Mouse (Mus musculus): ENCODE results near the gene Celf2. TPM values are rescaled to one million over a fixed set of nuclear protein-coding genes. Genes with fewer than 3 reads are reported as not detected.

The Celf2 gene
- polyA plus RNA-seq, 1 experiment from 2014 or later = 16.5 TPM

DNA sequence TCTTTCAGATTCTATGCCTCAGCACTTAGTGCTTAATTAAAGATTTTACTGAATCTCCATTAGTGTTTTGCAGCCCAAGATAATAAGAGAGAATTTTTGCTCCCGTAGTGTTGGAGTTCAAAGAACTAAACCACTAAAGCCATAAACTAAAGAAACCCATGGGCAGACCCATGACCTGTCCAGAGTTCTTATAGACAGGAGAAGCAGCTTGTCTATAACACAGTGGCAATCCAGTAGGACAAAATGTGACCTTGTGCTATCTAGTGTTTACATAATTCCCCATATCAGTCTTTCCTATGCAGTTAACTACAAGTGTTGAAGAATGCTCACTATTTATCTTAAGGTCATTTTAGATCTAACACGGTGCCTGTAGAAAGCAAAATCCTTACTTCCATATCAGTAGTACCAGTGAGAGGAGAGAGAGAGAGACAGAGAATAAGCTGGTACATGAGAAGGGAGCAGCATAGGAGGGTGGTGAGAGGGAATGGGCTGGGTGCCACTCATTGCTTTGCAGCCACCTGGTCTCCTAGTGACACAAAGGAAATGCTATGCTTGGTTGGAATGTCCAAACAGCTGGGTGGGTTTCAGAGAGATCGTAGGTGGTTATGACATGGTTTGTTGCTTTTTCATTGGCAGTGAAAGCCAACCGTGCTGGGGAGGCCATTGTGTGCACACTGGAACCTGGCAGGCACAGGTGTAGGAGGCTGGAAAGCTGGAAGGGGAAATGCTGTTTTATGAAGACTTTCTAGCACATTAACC, 162.5 kb downstream of the Celf2 start:
- Histone ChIP-seq H3K9ac (replicated peaks; ENCODE audit: low read length) (no peak overlapping the region), H3K27ac (ENCODE audit: low read length) (no peak overlapping the region), H3K4me2 (replicated peaks; ENCODE audit: low read depth, low read length) (no peak overlapping the region), H3K9me3 (ENCODE audit: low read length) (no peaks in the 10 kb centered on the region), H3K27me3 (ENCODE audit: insufficient read depth, low read length) (no peaks in the 10 kb centered on the region), H3K36me3 (ENCODE audit: insufficient read depth, low read length) (no peaks in the 10 kb centered on the region), H3K4me3 (ENCODE audit: low read length) (no peak overlapping the region), H3K4me1 (ENCODE audit: insufficient read depth, low read length) (no peaks in the 10 kb centered on the region)
- no peak for ATAC-seq (ENCODE audit: low FRiP score, low TSS enrichment)
- 52% methylated on average over 4 of the region's 4 CpGs for WGBS

- H3K9ac ChIP-seq (replicated peaks; ENCODE audit: low read length) = no peak overlapping the region
- no peak overlapping the region for H3K4me2 ChIP-seq (replicated peaks; ENCODE audit: low read depth, low read length)
- no peak overlapping the region for H3K27ac ChIP-seq (ENCODE audit: low read length)
- no peak for ATAC-seq (ENCODE audit: low FRiP score, low TSS enrichment)
- no peak overlapping the region for H3K4me3 ChIP-seq (ENCODE audit: low read length)
- no peaks in the 10 kb centered on the region for H3K9me3 ChIP-seq (ENCODE audit: low read length)
- no peaks in the 10 kb centered on the region for H3K4me1 ChIP-seq (ENCODE audit: insufficient read depth, low read length)
- 84% methylated on average over 2 of the region's 2 CpGs for WGBS
- no peaks in the 10 kb centered on the region for H3K27me3 ChIP-seq (ENCODE audit: insufficient read depth, low read length)
- no peaks in the 10 kb centered on the region for H3K36me3 ChIP-seq (ENCODE audit: insufficient read depth, low read length)
Measured at GRCm38 (mm10) chr2:7344951-7345350, 164.4 kb downstream of the Celf2 start.

DNA sequence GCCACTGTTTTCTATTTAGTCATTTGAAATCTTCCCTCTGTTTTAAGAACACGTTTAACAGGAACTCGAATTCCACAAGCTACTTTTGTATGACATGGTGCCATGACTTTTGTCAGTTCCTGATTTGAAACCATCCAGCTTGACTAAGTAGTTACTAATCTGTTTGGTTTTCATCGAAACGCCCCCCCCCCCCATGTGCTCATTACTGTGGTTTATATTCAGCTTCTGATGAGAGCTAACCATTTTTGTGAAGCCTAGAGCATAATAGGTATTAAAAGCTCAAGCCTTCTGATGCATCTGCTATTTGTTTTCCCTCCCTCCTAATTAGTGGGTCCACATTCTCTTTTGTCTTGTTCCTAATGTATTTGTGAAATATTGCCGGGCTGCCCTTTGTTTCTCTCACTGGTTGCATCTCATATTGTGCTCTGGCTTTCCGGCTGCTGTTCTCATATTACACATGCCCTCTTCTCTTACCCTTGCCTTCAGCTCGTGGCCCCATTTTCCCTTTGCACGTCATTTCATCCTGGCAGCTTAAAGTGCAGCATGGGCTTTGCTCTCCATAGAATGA, 166.4 kb downstream of the Celf2 start:
- no peak overlapping the region for H3K4me2 ChIP-seq (replicated peaks; ENCODE audit: low read depth, low read length)
- H3K27ac ChIP-seq (ENCODE audit: low read length) = no peak overlapping the region
- 49% methylated on average over 8 of the region's 8 CpGs for WGBS
- H3K9me3 ChIP-seq (ENCODE audit: low read length) = no peaks in the 10 kb centered on the region
- ATAC-seq (ENCODE audit: low FRiP score, low TSS enrichment) = no peak
- H3K4me3 ChIP-seq (ENCODE audit: low read length) = no peak overlapping the region
- H3K27me3 ChIP-seq (ENCODE audit: insufficient read depth, low read length) = no peaks in the 10 kb centered on the region
- no peaks in the 10 kb centered on the region for H3K36me3 ChIP-seq (ENCODE audit: insufficient read depth, low read length)
- no peaks in the 10 kb centered on the region for H3K4me1 ChIP-seq (ENCODE audit: insufficient read depth, low read length)
- no peak overlapping the region for H3K9ac ChIP-seq (replicated peaks; ENCODE audit: low read length)

GRCm38 (mm10) chr2:7334846-7335245, 174.5 kb downstream of the Celf2 start:
- Histone ChIP-seq H3K36me3 (ENCODE audit: insufficient read depth, low read length) (no peaks in the 10 kb centered on the region), H3K27me3 (ENCODE audit: insufficient read depth, low read length) (no peaks in the 10 kb centered on the region), H3K4me1 (ENCODE audit: insufficient read depth, low read length) (no peaks in the 10 kb centered on the region), H3K4me3 (ENCODE audit: low read length) (no peak overlapping the region), H3K9me3 (ENCODE audit: low read length) (no peaks in the 10 kb centered on the region), H3K9ac (replicated peaks; ENCODE audit: low read length) (no peak overlapping the region), H3K27ac (ENCODE audit: low read length) (no peak overlapping the region), H3K4me2 (replicated peaks; ENCODE audit: low read depth, low read length) (no peak overlapping the region)
- no peak for ATAC-seq (ENCODE audit: low FRiP score, low TSS enrichment)
- 85% methylated on average over 2 of the region's 2 CpGs for WGBS

DNA sequence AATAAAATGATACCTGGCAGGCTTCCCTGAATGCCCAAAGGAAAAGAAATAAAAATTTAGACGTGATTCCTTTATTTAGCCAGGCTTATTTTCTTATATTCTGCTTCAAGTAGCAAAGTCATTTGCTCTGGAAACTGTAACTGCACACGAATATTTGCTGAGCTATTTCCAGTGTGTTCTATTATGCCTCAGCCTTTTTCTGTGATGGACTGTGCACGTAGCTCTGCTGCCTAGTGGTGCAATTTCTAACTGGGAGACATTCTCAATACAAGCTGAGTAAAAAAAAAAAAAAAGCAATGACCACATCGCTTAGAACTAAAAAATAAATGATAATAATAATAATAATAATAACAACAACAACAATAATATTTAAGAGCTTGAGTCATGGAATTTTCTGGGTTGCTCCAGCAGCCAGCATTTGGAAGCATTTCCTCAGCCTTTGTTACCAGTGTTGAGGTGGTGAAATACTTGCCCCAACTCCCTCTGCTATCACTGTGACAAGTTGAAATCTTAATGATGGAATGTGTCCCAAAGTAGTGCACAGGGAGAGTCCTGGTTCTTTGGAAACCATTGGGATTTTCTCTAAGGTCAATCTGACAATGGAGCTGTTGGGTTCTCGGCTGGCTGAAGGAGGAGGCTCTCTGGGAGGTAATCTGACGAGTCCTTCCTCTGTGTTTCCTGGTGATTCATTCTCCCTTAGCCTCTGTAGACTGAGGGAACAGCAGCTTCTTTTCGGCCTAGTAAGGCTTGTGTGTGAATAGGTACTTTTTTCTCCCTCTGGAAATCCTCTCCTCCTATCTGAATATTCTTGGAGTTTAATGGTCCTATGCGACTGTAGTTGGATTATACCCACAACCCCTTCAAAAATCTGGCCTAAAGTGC, 181.1 kb downstream of the Celf2 start:
- no peak for ATAC-seq (ENCODE audit: low FRiP score, low TSS enrichment)
- H3K4me3 ChIP-seq (ENCODE audit: low read length) = no peak overlapping the region
- H3K9me3 ChIP-seq (ENCODE audit: low read length) = no peaks in the 10 kb centered on the region
- no peak overlapping the region for H3K27ac ChIP-seq (ENCODE audit: low read length)
- no peak overlapping the region for H3K9ac ChIP-seq (replicated peaks; ENCODE audit: low read length)
- H3K4me1 ChIP-seq (ENCODE audit: insufficient read depth, low read length) = no peaks in the 10 kb centered on the region
- no peaks in the 10 kb centered on the region for H3K27me3 ChIP-seq (ENCODE audit: insufficient read depth, low read length)
- no peaks in the 10 kb centered on the region for H3K36me3 ChIP-seq (ENCODE audit: insufficient read depth, low read length)
- 77% methylated on average over 8 of the region's 8 CpGs for WGBS
- no peak overlapping the region for H3K4me2 ChIP-seq (replicated peaks; ENCODE audit: low read depth, low read length)

GRCm38 (mm10) chr2:7319760-7320159, 189.6 kb downstream of the Celf2 start:
- no peak for ATAC-seq (ENCODE audit: low FRiP score, low TSS enrichment)
- 67% methylated on average over 3 of the region's 3 CpGs for WGBS
- H3K9me3 ChIP-seq (ENCODE audit: low read length) = no peaks in the 10 kb centered on the region

DNA sequence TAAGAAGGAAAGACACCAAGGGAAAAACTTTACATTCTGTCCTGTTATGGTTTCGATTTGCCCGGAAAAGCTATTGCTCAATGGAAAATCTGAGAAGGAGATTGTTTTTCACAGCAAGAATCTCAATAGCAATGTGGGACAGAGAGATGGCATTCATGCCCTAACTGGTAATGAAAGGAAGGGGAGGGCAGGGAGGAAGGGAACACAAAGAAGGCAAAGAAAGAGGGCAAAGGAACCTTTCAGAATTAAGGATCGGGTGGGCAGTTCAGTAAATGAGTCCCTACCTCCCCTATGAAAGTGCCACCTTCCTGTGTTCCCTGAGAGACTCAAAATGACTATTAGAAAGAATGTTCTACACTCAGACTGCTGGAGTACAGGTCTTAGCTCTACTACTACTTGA, 197.6 kb downstream of the Celf2 start:
- Histone ChIP-seq H3K9me3 (ENCODE audit: low read length) (no peaks in the 10 kb centered on the region), H3K4me3 (ENCODE audit: low read length) (no peak overlapping the region), H3K9ac (replicated peaks; ENCODE audit: low read length) (no peak overlapping the region), H3K27me3 (ENCODE audit: insufficient read depth, low read length) (no peaks in the 10 kb centered on the region), H3K27ac (ENCODE audit: low read length) (no peak overlapping the region), H3K4me1 (ENCODE audit: insufficient read depth, low read length) (no peaks in the 10 kb centered on the region), H3K36me3 (ENCODE audit: insufficient read depth, low read length) (no peaks in the 10 kb centered on the region), H3K4me2 (replicated peaks; ENCODE audit: low read depth, low read length) (no peak overlapping the region)
- ATAC-seq (ENCODE audit: low FRiP score, low TSS enrichment) = no peak
- WGBS = 73% methylated on average over 3 of the region's 3 CpGs

More at GRCm38 (mm10) chr2:7319760-7320159, 189.6 kb downstream of the Celf2 start:
- no peak overlapping the region for H3K9ac ChIP-seq (replicated peaks; ENCODE audit: low read length)
- no peaks in the 10 kb centered on the region for H3K36me3 ChIP-seq (ENCODE audit: insufficient read depth, low read length)
- no peaks in the 10 kb centered on the region for H3K27me3 ChIP-seq (ENCODE audit: insufficient read depth, low read length)
- H3K27ac ChIP-seq (ENCODE audit: low read length) = no peak overlapping the region
- H3K4me1 ChIP-seq (ENCODE audit: insufficient read depth, low read length) = no peaks in the 10 kb centered on the region
- no peak overlapping the region for H3K4me3 ChIP-seq (ENCODE audit: low read length)
- no peak overlapping the region for H3K4me2 ChIP-seq (replicated peaks; ENCODE audit: low read depth, low read length)

GRCm38 (mm10) chr2:7310840-7311182, 198.6 kb downstream of the Celf2 start:
- Histone ChIP-seq H3K4me2 (replicated peaks; ENCODE audit: low read depth, low read length) (no peak overlapping the region), H3K36me3 (ENCODE audit: insufficient read depth, low read length) (no peaks in the 10 kb centered on the region), H3K27ac (ENCODE audit: low read length) (no peak overlapping the region), H3K9ac (replicated peaks; ENCODE audit: low read length) (no peak overlapping the region), H3K4me1 (ENCODE audit: insufficient read depth, low read length) (no peaks in the 10 kb centered on the region), H3K9me3 (ENCODE audit: low read length) (no peaks in the 10 kb centered on the region), H3K27me3 (ENCODE audit: insufficient read depth, low read length) (no peaks in the 10 kb centered on the region), H3K4me3 (ENCODE audit: low read length) (no peak overlapping the region)
- WGBS = 97% methylated on average over 2 of the region's 2 CpGs
- no peak for ATAC-seq (ENCODE audit: low FRiP score, low TSS enrichment)

- 31% methylated on average over 2 of the region's 2 CpGs for WGBS
- Histone ChIP-seq H3K36me3 (ENCODE audit: insufficient read depth, low read length) (no peaks in the 10 kb centered on the region), H3K9ac (replicated peaks; ENCODE audit: low read length) (no peak overlapping the region), H3K4me1 (ENCODE audit: insufficient read depth, low read length) (no peaks in the 10 kb centered on the region), H3K27ac (ENCODE audit: low read length) (no peak overlapping the region), H3K4me3 (ENCODE audit: low read length) (no peak overlapping the region), H3K4me2 (replicated peaks; ENCODE audit: low read depth, low read length) (no peak overlapping the region), H3K9me3 (ENCODE audit: low read length) (no peaks in the 10 kb centered on the region), H3K27me3 (ENCODE audit: insufficient read depth, low read length) (no peaks in the 10 kb centered on the region)
- no peak for ATAC-seq (ENCODE audit: low FRiP score, low TSS enrichment)
Measured at GRCm38 (mm10) chr2:7310129-7310839, 199.1 kb downstream of the Celf2 start.

Measured in kidney, embryonic 16.5 days (tissue).